Mouse (Mus musculus) frontal cortex, adult (tissue): ENCODE measurements at regions not wholly inside any gene's neighbourhood (a gene's known extent, or its start where the extent isn't known, plus 50 kb on each side); places are given as distances from the start of the nearest gene placed in this dataset.

Source experiments
- ATAC-seq: cut with Nextera tagmentation; 2 replicates; pipeline ENCODE4 v1.9.2; 2017; ENCODE audit warnings: mild to moderate bottlenecking, moderate library complexity, mixed read lengths; ENCODE audit not compliant: low TSS enrichment

DNA sequence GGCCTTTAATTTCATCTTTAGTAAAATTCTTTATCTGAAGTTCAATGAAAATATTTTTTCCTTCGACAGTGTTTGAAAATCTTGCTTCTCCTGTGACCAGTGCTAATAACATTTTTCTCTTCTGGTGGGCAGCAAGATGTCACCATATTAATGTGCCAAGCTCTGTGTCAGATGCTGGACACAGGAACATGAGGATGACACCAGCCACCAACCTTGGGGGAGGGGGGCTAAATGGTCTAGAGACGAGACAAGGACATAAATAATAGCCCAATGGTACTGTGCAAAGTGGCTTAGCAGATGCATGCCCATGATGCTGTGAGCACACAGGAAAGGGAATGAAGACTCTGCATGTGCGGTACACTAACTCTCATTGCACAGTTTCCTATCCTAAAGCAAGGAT lies 373.8 kb downstream of the Nuf2 start:
- ATAC-seq: no peak

DNA sequence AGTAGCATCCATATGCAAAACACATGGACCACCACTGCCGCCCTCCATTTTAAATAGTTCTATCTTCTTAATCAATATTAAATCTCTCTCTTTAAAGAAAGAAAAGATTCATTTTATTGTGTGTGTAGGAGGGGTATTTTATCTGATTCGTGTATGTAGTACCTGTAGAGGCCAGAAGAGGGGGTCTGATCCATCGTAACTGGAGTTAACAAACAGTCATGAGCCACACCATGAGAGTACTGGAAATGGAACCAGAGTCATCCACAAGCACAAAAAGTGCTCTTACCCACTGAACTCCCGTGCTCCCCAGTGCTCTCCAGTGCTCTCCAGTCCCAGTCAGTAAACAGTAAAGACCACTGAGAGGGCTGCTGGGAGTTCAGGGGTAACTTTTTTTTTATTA lies 374.4 kb downstream of the Nuf2 start:
- no peak for ATAC-seq

DNA sequence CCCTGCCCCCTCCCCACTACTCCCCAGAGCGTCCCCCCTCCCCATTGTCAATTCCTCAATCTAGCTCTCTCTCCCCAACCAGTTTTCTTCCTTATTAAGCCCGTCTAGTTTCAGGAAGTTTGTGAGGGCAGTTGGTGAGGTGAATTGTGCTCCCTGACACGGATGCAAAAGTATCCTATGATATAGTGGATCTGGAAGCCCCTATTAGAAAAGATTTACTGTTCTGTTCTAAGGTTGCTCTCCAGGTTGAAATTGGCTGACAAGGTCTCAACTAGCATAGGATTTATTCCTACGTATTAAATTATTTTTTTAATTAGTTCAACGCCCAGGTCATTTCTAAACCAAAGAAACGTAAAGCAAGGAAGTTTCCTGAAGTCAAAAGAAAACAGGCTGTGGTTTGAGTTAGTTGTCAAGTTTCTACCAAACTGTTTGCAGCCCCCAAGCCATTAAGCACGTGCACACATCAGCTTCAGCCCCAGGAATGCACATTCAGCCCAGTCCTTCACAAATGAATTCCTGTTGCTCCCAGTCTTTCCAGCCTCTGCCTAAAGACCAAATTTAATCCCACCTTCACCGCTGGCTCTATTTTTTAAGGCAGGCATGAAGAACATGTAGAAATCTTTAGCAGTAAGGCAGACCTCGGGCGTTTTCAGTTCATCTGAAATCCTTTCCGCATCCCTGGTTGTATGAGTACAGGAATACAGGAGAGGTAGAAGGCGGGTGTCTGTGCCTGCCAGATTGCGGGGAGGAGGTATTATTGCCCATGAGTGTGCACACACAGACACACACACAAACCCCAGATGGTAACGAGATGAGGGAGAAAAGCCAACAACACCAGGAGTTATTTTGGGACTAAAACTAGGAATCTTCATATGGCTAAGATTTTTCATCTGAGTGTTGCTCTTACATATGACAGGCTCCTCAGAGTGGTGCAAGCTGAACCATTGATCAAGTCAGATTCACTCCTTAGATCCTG lies 375.5 kb downstream of the Nuf2 start:
- peak; percentile 99 for ATAC-seq

DNA sequence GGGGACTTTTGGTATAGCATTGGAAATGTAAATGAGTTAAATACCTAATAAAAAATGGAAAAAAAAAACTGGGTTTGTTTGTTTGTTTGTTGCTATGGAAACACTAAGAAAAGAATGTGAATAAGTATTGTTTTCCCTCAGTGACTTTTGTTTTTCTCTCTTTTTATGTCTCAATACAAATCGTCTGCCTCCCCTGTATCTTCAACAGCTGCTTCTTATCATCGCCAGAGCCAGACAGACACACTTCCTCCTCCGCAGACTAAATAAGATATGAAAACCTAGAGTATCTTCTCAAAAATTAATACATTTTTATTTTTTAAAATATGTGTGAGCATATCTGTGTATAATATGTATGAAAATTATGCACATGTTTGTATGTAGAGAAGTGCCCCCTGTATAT lies 389.0 kb downstream of the Nuf2 start:
- ATAC-seq: no peak

DNA sequence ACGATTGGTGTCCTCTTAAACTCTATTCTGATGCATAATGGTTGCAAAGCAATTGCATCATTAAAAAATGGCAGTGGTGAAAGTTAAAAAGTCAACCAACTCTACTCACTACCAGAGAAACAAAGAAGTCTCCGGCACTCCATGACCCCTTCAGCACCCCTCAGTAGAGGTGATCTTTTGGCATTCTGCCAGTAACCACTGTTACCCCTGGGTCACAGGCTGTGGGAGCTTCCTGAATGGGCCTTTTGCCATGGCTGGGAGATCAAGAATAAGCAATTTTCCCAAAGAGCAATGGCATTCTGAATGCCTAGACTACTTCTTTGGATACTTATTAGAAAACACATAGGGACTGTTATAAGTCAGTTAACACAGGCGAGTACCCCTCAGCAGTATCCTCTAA lies 391.2 kb downstream of the Nuf2 start:
- no peak for ATAC-seq

DNA sequence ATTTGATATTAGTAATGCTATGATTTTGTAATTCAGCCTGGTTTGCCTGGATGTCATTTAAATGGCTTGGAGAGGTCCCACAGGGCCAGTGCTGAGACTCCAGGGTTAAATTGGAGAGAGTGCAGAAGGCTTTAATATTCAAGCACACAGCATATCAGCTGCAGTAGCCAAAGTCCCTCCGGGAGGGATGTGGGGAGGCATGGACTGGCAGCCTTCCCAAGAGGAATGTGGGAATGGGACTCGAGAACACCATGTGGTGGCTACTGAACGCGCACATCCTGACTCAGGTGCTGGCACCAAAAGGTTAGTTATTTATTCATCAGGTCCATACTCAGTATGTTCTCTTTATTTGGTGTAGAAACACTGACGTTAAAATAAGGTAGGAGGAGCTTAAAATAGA lies 391.8 kb downstream of the Nuf2 start:
- no peak for ATAC-seq

DNA sequence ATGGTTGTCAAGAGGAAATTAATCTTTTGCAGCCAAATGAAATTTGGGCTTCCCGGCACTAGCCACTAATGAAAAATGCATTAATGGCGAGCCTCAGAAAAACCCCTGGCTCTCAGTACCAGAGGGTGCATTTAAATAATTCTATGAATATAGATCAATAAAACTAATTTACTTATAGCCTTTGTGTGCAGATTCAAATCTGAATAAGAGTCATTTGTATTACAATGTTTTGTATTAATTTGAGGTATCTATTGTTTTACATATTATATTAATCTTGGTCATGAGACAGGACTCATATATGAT lies 392.1 kb downstream of the Nuf2 start:
- no peak for ATAC-seq

DNA sequence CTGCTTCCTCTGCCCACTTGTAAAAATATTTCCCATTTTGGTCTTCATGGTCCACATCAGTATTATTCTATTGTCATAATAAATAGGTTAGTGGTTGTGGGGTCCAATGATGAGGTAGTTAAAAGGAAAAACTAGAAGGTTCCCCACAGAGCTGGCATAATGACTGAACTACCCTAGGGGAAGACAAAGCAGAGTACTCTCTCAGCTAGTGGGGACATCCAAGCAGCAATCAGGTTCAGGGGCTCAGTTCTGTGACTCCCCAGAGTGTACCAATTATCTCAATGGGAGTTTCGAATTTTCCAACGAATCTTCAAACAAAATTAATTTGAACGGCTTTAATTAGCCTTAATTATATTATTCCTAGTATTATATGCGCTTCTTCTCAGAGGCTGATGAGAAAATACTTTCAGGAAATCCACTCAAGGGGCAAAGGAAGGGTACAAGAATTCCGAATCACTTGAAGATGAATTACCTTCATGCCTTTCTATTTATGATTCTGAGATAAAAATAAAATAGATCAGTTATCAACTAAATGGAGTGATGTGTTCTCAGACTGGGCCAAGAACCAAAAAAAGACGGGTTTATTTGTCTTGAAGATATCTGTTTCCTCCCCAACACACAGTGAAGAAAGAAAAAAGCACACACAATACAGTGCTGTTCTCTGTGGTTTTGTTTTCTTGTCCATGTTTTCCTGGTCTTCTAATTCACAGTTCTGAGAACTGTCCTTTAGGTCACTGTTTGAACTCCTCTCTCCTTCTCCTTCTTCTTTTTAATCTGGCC lies 392.7 kb downstream of the Nuf2 start:
- ATAC-seq: no peak

DNA sequence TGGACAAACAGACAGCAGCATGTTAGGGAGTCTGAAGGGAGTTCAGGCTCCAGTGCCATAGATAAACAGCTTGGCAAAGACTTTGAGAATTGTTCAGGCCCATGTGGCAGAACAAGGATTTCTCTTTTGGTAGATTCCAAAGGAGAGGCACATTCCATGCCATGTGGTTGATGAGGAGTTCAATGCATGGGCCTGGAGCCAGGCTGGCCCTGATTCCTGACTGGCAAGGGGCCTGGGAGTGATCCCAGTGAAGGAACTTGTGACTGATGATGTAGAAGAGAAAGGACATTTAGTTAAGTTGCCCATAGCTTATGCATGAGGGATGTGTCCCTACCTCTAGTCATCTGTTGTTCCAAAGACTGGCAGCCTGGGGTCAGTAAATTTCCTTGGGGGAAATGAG lies 395.7 kb downstream of the Nuf2 start:
- no peak for ATAC-seq

DNA sequence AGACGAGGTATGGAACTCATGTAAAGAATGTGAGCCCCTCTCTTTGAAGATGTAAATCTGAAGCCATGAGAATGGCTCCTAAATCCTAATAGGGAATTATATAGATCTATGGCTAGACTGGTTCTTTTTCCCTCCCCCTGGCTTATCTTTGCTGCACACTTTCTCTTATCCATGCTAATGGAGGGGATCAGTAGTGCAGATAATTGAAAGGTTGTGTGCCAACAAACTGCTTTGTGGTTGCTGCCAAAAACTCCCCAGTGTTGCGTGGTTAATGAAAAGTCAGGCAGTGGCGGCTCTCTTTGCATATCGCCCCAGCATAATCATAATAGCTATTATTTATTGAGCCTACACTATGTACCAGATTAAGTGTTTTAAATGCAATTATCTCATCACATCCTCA lies 427.6 kb downstream of the Nuf2 start:
- ATAC-seq: no peak

DNA sequence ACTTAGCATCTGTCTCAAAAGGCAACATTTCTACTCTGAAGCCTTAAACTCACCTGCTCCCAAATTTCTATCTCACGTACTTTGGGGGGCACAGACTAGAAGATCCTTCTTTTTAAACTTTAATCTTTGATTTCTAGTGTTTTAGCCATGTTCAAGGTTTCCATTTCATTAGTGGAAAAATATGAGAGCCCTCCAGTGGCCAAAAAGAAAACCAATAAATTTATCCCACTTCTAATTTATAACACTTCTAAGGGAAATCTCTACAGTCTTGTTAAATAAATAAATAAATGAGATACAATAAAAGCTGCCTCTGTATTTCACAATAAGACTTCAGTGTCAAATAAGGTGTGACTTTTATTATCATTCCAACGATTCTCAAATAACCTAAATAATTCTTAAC lies 428.2 kb downstream of the Nuf2 start:
- ATAC-seq: no peak

DNA sequence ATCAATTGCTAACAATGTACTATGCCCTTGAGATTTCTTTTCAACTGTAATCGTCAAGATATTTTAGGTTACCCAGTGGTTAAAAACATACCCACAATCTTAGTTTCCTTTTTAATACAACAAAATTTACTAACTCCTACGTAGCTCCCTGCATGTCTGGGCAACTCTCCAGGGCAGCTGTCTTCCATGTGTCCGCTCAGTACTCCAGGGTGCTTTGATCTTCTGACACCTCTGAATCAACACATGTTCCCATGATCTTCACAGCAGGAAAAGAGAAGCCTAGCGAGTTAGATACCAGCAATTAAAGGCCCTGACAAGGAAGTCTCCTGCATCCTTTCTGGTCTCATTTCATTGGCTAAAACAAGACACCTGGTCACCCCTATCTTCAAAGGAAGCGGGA lies 432.0 kb downstream of the Nuf2 start:
- no peak for ATAC-seq

DNA sequence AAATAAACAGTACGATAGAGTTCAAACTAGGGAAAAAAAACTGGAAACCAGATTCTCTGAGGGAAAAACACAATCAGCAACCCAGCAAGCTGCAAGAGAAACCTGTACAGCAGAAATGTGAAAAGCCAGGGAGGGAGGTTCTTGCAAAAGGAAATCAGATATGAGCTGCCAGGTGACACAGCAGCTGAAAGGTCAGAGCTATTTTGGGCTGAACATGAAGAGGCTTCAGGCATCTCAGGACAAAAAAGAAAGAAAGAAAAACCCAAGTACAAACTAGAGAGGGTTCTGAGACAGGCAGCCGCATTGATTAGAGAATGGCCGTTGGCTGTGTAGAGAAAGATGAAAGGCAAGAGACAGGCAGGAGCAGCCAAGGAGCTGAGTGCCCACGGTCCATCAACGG lies 434.5 kb downstream of the Nuf2 start:
- ATAC-seq: no peak

DNA sequence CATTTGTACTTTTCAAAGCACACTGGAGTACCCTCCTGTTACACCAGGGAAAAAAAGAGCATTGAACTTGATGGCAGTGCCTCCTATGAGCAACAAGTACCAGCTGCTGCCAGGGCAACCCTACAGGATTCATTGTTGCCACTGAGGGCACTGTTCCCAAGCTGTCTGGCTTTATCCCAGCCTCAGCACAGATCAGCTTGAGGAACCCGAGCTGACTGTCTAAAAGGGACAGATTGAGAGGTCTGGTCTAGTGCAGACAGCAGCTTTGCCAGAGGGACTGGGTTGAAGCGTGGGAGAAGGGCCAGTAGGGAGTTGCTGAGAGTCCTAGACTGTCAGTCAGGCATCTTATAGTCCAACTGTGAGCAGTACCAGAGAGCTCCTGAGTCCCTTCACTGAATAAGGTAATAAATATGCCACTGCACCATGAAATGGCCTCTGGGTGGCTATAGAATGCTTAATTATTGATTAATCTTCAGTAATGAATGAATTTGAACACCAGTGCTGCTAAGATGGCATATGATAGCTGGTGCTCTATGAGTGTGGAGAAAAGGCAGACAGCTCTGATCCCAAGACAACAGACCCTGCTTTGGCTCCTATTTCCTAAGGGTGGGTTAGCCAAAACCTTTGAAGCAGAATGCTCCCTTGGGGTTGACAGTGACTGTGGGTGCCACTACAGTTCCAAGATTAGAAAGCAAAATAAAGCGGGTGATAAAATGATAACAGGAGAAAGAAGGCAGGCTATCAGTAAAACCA lies 437.5 kb downstream of the Nuf2 start:
- ATAC-seq: peak; percentile 55

DNA sequence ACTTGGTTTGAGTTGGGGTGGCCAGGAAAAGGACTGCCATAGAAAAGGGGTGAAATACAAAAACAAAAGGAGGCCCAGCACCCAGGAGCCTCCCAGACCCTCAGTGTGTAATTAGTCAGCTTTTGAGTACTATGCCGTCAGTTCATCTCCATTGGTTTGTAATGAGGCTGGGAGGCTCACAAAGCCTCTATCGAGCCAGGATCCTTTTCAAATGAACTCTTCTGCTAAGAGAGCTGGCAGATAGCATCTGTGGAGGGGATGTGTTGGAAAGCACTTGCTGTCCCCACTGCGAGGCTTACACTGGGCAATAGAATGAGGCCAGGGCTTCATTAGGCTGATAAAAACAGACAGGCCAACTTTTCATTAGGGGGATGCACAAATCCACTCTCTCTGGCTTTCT lies 445.2 kb downstream of the Nuf2 start:
- no peak for ATAC-seq

DNA sequence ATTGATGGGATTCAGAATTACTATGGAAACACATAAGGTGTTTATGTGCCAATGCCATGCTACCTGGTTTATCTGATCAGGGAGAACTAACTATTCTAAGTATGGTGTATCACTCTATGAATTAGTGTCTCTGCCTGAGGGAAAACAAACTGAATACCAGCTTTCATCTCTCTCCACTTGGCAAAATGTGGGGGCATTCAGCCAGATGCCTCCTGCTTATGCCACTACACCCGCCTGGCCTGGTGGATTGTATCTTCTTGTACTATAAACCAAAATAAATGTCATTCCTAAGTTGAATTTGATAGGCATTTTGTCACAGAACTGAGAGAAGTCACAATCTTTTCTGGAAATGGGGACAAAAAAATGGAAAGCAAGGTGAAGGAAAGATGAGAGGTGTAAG lies 450.6 kb downstream of the Nuf2 start:
- no peak for ATAC-seq

DNA sequence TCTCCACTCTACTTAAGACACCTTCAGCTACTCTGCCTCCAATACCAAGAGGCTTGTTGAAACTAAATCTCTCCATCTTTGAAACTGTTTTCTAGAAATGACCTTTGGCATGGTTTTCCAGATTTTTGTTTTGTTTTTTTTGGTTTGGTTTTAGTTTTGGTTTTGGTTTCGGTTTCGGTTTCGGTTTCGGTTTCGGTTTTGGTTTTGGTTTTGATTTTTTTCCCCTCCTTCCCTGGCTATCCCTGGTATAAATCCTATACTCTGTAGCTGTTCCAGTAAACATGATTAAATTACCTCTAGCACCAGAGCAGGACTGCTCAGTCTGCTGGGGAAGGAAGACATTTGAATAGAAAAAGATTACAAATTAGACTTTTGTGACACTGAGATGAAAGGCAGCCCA lies 454.0 kb downstream of the Nuf2 start:
- no peak for ATAC-seq

DNA sequence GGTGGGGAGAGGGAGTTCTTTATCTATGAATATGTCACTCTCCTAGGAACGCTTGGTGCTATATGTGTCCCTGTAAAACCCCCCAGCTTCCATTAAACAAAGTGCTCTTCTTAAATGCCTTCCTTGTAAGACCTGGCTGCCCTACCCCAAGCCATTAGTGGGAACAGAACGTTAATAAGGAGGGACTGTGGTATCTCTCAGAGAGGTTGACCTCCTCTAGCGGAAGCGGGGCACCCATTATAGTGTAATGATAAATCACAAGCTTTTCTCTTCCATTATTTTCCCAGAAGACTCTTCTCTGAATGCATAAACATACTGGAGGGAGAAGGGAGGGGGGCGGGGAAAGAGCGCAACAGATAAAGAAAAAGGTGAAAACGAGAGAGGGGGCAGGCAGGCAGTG lies 455.3 kb downstream of the Nuf2 start:
- no peak for ATAC-seq

DNA sequence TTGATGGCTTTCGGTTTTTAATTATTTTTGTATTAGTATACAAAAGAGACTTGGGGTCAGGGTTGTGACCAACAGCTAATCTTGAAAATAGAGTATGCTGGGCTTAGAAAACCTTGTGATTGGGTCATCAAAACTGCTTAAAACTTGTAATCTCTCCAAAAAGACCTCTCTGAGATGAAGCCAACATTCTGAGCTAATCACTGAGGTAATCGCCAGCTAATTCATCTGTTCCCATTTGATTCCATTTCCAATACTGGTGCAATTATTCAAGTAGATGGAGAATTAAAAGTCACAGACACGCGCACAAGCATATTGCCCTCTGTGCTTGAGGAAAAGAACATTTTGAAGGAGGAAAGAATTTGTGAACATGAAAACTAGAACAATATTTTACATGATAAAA lies 459.9 kb downstream of the Nuf2 start:
- ATAC-seq: no peak

DNA sequence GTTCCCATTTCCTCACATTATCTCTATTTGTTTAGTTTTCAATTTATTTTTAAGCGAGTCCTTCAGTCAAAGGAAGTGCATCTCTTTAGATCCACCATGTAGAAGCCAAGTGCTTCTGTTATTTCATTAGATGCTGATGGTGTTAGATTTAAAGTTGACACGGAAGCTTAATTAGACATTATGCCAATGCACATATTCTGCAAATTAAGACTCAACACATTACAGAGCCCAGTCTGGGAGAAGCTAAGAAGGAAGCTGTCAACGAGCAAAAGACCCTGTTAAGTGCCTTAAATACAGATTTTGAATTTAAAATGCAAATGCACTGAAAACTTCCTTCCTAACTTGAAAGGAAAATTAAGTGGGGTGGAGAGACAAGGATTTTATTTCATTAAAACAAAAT lies 461.6 kb downstream of the Nuf2 start:
- no peak for ATAC-seq

DNA sequence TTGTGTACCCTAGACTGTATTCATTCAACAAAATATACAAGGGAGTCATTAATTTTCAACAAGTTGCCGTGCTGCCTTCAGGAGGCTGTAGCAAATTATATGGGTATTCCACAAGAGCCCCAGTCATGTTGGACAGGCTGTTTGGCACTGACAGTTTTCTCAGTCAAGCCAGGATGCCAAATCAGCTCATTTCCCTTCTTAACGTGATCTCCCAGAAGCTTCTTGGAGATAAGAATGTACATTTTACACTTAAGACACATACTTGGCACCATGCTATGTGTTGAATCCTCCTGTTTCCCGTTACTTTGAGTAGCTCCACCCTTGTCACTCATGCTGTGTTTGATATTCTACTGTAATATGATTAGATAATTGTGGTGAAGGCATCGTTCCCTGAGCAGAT lies 464.5 kb downstream of the Nuf2 start:
- ATAC-seq: no peak

DNA sequence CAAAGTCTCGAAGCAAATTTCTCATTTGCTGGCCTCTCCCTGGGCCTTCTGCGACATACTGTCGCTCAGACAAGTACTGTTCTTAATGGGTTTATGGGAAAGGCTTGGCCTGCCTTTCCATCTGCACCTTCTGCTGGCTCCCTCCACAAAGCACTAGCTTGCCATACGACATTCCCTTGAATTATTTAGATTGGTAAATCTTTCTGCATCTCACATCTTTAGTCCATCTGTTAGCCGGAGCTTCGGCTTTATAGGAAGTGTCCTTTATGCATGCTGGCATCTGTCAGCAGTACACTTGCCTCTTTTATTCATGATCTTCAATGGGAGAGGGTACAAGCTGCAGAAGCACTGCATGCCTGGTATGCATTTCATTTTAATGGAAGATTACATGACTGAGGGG lies 470.6 kb downstream of the Nuf2 start:
- peak; percentile 90 for ATAC-seq

DNA sequence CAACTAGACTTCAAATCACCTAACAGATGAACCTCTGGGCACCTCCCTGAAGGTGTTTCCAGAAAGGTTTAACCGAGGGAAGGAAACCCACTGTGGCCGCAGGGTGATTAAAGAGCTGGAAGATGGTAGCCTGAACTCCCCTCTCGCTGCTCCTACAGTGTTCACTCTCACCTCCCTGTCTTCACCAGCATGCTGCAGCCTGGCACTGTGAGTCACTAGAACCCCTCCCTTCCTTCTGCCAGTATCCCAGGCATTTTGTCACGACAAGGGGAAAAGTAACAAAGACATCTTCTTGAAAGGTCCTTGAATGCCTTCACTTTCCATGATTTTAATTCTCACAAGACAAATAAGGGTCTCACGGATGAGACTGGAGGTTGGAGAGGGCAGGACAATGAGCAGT lies 471.1 kb downstream of the Nuf2 start:
- peak; percentile 41; the same call in 1 of the 2 replicates for ATAC-seq
